Mouse (Mus musculus): Measurements from ENCODE around the gene Cachd1.

Cachd1 gene

DNA sequence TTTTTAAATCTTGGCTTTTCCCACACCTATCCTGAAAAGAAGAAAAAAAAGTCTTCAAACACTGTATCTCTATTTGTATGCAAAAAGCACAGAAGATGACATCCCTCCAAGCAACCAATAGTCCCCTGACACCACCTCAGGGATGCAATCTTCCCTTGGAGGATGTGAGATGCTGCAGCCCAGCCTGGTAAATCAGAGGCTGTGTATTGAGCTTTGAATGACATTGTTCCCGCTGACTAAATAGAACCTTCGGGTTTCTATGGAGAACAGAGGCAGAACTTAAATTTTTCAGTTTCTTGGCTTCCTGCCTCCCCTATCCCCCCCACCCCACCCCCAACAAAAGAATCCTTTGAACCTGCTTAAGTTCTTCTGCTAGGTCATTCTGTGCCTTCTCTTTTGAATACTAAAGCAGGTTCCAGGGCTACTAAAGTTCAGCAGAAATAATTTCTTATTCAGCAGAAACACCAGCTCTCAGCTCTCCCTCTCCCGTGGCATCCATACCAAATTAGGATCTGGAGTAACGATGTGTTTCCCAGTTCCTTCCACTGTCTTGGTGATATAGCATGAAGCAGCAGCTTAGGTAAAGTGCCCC, 219.7 kb downstream of the Cachd1 start:
- no peak for DNase-seq

DNA sequence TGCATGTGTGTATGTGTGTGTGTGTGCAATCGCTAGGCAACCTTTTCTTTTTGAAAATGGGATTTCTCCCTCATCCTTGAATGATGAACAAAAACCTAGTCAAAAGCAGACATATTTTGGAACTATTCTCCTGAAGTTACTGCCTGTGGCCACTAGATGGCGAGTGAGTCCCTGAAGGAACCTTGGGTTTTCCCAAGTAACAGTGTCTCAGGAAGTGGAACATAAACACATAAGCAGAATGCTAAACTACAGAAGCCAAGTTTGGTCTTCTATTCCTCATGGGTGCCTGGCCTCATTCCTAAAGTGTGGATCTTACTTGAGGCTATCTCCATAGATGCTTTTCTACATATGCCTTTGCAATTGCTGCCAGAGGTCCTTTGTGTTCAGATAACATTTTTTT, 221.7 kb downstream of the Cachd1 start:
- peak; percentile 67 for DNase-seq

DNA sequence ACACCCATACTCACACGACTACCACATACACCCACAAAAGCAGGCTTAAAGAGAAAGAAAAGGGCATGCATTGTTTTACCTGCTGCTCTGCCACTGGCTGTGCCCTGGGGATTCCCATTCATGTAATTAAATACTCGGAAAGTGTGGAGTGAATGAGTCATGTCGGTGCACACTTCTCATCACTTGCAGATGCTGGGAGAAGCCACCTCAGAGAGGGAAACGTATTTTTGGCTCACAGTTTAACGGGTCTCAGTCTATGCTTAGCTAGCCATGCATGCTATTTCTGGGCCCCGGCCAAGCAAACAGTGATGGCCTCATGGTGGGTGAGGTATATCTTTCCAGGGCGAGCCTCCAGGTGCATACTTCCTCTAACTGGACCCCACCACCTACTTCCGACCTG, 222.4 kb downstream of the Cachd1 start:
- DNase-seq: no peak

DNA sequence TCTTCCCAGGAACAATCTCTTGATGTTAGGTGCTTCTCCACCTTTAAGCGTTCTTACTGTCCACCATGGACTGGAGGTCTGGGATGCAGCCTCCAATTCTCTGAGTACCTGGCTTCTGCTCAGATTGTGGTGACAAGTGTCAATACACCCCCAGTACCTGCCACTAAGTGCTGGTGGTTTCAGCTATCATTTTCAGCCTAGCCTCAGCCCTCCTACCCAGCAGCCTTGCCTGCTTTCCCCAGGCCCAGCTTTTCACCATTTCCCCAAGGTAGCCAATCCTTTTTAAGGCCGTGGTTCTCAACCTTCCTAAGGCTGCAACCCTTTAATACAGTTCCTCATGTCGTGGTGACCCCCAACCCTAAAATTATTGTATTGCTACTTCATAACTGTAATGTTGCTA, 224.1 kb downstream of the Cachd1 start:
- DNase-seq: no peak

DNA sequence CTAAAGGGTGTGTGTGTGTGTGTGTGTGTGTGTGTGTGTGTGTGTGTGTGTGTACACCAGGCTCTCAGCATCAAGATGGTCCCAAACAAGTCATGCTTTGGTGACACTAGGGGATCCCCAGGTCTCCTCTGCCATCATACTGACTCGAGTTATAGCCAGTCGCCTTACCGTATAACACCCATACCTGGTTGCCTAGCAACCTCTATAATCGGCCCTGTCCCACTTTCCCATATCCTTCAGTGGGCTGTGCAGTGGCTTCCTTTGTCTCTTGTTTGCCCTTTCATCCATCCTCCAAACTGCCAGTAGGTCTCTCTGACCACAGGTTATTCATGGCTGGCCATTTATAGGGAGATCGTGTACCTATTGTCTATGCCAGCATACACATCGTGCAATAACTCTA, 224.6 kb downstream of the Cachd1 start:
- DNase-seq: no peak

DNA sequence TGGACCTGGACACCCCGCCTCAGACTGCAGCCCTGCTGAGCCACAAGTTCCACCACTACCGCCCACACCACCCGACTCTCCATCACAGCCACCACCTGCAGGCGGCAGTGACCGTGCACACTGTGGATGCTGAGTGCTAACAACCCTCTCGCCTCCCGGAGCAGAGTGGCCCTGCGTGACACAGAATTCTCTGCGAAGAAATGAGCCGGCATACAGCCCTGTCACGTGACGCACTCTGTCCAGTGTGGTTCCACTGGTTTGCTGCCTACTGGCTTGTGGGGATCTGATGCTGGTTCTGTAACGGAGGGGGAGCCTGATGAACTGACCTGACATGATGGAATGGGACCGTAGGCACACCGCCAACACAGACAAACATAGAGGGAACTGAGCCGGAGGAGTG, 226.5 kb downstream of the Cachd1 start:
- no peak for DNase-seq

DNA sequence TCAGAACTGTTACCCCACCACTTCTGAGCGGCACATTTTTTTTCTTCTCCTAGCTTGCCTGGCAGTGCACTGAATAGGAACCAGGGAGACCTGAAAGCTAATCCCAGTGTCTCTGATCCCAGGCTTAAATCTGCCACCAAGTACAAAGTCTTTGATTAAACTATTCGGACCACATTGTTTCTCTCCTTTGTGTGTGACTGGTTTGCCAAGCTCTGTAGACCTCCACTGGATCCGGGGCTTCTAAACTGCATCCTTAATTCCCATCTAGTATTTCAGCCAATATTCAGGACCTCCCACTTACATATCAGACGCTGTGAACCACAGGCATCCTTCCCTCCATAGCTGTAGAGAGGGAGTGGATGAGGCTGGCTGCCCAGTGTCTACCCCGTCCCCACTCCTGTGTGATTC, 231.9 kb downstream of the Cachd1 start:
- no peak for DNase-seq

DNA sequence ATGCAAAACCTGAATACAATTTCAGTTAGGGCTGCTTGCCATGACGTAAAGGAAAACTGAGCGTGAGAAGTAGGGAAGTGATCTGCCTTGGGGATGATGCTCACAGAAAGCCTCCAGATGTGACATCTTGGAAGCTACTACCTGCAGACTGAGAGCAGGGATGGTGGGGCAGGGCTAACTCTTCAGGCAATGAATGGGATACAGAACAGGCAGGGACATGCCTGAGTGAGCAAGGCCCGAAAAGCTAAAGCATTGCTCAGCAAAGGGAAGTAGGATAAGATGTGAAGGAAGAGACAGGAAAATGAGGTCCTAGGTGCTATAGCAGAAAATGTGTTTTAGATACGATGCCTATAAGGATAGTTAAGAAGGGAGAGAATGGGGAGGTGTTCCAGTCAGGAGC, 232.6 kb downstream of the Cachd1 start:
- no peak for DNase-seq

DNA sequence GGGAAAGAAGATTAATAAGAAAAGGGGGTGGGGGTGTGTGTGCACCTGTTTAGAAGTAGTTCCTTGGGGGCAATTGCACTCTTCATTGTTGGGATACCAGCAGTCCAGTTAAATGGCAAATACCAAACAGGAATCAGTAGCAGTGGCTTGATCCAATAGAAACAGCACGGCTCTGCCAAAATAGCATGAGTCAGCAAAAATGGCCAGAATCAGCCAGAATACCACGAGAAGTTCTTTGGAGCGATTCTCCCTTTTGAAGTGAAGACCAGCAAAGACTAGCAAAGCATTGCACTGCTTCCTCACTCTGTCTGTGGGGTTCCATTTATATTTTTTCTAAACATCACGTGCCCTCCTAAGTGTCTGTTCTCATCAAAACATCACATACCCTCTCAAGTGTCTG, 241.3 kb downstream of the Cachd1 start:
- DNase-seq: no peak

DNA sequence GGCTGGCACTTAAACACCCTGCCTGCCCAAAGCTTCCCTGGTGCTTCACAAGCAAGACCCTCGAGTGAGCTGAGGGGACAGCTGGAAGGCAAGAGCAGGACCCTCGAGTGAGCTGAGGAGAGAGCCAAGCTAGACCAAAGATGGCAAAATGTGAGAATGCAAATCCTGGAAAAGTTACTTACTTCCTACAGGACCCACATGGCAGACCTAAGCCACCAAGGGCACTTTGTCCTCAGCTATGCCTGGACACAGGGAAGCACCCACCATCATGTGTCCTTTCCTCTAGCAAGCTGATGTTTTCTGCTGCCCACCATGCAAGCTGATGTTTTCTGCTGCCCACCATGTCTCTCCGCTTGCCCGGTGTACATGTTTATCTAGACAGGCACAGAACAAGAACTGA, 244.1 kb downstream of the Cachd1 start, which contains the start of gene Gm10577:
Gm10577 (minus strand) TSS at position 101 of the 400 bp plus-strand sequence.
- no peak for DNase-seq

DNA sequence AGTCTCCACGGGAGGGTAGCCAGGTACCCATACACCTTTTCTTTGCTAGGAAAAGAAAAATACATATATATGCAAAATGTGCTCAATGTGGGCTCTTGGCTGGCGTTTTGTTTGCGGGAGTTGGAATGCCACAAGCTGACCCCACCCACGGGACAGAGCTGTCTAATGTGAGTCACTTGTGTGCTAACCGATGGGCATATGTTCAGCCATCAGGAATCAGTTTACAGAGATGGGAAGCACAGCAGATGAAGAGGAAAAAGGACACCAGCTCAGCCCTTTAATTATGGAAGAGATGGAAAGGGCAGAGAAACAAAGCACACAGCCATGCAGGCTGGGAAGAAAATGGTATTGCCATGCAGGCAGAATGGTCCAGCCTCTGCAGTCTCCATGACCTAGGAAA, 250.1 kb downstream of the Cachd1 start:
- no peak for DNase-seq

DNA sequence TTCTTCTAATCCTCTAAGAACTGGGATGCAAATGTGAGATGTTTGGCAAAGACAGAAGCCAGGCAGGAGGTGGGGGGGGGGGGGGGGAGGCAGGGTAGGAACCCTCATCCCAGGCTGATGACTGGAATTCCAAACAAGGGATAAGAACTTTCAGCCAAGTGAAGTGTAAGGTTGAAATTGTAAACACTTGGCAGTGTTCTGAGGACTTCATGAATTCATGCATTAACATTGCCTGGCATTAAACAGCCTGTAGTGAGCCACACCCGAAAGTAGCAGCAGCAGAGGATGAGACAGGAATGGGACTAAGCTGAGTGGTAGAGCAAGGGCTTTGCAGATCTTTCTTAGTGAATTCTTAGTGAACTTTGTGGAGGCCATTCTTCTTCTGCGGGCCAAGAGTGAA, 250.5 kb downstream of the Cachd1 start:
- no peak for DNase-seq

DNA sequence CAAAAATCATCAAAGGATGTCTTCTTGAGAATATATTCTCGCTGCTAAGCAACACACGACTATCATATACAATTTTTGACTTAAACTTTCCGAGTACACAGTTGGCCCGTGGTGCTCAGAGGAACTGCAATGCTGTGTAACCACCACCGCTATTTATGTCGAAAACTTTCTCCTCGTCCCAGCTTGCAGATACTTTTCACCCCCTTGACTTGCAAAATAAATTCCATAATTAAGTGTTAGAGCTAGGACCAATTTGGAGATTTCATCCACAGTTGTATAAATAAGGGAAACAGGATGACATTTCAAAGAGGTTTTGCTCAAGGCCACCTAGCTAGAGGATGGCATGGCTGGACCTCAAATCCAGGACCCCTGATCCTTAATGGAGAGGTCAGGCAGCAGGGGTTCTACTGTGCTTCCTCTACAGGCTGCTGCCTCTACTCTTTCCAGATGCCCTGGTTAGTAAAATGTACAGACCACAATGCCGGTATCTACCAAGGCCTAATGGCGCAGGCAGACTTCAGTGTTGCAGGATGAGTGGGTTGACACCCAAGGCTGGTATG, 251.5 kb downstream of the Cachd1 start:
- no peak for DNase-seq

DNA sequence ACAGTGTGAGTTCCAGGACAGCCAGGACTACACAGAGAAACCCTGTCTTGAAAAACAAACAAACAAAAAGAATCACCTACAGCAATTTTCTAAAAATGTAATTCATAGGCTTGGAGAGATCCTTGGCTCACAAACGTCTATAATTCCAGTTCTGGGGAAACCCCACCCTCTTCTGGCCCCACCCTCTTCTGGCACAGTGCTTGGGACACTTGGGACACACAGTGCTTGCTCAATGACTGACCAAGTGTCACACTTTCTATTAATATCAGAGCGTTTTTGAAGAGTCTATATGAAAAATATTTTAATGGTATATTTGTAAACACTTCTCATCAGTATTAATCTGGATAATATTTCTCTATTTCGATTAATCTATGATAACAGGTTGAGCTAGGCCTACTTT, 256.6 kb downstream of the Cachd1 start:
- DNase-seq: no peak

DNA sequence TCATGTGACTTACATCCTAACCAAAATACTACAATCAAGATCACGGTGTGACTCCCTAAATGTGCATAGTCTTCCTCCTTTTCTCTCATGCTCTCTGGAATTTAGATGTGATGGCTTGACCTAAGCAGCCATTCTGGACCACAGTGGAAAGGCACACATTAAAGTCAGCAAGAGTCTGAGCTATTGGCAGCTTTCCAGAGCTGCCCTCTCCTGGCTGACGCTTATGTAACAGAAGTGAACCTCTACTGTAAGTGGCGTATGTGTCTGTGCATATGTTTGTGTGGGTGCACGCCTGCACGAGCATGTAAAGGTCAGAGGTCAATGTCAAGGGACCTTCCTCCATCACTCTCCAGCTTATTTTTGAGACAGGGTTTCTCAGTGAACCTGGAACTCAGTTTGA, 258.7 kb downstream of the Cachd1 start:
- DNase-seq: no peak

DNA sequence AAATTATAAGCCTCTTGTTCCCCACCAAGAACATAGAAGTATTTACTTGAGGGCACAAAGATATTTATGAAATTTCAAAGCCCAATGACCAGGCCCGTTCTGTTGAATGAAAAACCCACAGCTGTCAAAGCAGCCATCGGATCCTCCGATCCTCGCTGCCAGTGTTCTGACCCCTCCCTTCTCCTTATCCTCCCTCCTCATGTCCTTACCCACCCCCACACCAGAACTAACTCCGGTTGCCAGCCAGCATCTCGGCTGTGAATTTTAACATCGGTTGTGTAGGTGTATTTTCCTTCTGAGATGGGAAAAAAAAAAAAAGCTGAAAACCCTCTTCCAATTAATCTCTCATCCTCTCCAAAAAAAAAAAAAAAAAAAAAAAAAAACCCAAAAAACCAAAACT, 260.7 kb downstream of the Cachd1 start:
- DNase-seq: no peak

DNA sequence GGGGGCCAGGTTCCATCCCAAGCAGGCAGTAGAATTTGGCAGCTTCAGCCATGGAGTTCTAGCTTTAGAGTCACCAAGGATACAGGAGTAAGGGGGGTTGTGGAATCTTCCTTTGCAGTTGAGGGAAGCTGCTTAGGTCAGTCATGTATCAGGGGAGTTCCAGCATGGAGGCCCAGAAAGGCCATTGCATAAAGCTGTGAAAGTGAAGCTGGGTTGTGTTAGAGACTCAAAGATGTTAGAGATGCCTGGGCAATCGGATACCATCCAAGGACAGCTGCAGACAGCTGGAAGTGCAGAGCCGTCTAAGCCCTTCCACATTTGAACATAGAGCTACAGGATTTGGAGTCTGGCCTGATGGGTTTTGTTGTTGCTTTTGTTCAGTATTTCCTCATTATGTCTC, 267.2 kb downstream of the Cachd1 start:
- DNase-seq: no peak

DNA sequence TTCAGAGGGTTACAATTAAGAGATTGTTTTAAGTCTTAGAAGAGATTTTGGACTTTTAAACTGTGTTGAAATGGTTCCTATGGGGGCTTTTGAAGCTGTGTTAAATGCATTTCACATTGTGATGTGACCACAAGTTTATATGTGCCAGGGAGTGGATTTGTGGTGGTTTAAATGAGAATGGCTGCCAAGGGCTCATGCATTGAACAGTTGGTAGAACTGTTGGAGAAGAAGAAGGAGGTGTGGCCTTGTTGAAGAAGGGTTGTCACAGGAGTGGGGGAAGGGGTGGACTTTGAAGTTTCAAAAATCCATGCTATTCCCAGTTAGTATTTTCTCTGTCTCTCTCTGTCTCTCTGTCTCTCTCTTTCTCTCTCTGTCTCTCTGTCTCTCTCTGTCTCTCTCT, 267.7 kb downstream of the Cachd1 start:
- no peak for DNase-seq

DNA sequence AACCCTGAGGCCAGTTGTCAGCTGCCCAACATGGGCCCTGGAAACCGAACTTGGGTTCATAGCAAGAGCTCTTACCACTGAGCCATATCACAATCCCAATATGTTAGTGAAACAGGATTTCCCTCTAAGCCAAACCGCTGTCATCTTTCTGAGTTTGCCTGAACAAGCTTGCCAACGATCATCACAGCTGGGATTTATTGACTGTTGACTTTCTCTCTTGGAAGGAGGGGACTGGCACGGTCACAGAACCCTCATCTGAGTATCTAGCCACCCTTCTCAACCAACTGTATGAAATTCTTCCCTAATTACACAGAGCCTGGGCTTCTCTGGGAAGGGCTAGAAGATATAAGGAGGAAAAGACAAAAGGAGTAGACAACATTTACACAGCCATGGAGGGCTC, 270.1 kb downstream of the Cachd1 start:
- no peak for DNase-seq

DNA sequence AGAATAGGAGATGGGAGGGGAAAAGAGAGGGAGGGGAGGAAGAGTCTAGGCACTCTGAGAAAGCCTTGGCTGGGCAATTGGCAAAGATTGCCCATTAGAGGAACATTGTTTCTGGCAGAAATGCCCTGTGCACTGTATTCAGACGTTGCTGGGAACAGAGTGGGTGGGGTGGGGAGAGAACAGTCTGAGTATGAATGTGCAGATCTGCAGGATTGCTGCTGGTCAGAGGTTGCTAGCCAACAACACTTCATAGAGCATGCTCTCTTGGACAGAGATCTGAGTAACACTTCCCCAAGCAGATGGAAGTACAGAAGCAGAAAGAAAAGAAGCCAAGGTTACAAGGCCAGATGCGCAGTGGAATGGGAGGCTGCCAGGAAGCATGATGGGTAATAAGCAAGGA, 285.7 kb downstream of the Cachd1 start:
- DNase-seq: no peak

DNA sequence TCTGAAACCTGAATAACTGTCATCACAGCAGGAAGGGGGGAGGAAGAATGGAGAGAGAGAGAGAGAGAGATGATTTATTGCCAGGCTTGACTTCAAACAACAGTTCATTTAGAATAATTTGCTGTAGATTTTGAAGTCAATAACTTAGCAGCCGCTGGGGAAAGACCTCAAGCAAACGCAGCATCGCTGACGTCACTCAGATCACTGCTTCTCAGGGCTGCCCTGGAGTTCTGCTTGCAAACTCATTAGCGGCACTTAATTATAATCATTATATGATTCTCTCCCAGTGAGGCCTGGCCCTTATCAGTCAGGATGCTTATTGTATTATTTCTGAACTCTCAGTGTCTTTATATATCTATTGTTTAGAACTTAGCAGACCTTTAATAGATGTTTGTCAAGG, 289.9 kb downstream of the Cachd1 start:
- no peak for DNase-seq

DNA sequence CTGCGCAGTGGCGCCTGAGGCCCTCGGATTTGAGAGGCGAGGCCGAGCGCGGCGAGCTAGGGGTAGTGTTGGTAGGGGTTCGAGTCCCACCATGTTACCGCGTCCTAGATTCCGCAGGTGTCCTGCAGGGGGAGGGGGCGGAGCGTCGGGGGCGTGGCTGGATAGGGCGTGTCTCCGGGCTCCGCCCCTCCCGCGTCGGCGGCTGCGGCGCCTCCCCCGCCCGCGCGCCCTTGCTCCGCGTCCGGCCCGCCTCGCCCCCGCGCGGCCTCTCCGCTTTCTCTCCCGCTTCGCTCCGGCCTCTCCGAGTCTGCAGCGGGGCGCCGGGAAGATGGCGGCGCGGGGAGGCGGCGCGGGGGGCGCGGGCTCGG, 292.3 kb downstream of the Cachd1 start, which contains the start of gene Raver2:
Raver2 (plus strand) TSS at position 198 of the 368 bp plus-strand sequence.
- DNase-seq: peak; percentile 55

DNA sequence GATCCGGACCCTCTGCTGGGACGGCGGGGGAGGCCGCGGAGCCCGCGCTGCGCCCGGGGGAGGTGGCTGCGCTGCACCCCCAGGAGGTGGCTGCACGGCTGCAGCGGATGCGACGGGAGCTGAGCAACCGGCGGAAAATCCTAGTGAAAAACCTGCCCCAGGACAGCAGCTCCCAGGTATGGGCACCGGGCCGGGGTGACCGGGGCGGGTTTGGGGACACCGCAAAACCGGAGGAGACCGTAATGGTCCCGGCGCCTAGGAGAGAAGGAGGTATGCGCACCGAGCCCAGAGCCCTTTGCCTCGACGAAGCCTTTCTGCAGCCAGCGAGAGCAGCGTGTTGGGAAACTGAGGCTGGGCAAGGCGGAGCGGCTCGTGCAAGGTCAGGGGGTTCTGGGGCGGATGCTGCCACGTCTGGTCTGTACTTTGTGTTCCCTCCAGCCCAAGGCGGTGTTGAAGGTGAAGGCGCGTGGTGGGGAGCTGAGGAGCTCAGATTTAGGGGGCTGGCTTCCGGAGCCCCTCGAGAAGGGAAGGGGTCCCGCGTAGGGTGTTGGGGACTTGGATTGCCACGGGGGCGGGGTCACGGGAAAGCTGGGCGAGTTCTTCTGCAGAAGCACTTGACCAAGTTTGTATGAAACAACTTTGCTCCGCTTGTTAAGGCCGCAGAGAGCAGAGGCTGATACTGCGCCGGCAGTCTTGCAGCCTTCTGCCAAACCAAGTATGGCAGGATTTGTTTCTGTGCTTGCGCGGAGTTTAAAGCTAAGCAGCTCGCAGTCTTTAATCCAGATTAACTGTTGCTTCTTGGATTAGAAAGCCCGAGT, 292.9 kb downstream of the Cachd1 start:
- DNase-seq: peak; percentile 10

DNA sequence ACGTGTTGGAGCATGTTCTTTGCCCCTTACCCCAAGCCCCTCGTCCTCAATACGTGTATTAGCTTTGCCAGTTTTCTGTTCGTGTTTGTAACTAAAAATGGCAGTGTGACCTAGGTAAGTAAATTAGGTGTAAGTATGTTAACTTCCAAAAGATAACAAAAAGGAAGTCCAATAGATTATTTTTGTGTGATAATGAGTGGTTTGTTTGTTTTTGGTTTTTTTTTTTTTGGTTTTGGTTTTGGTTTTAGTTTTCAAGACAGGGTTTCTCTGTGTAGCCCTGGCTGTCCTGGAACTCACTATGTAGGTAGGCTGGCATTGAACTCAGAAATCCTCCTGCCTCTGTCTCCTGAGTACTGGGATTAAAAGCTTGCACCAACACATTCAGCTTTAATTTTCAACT, 295.1 kb downstream of the Cachd1 start:
- DNase-seq: no peak

All from liver (tissue).